Mouse (Mus musculus): Measurements from ENCODE around the gene Cbr2. TPM values are rescaled to one million over a fixed set of nuclear protein-coding genes. Genes with fewer than 3 reads are reported as not detected.

Gene Cbr2
- polyA plus RNA-seq, 1 experiment from 2014 or later: 2.3 TPM

Other genes starting within 250 kb of the Cbr2 start
- 228 and 239 TPM in 2 replicates for gene Mrpl12, start 247.5 kb downstream of the Cbr2 start, polyA plus RNA-seq (2015; fragmentation: Nextera tagmentation; extraction: Ambion mirVana)
- gene Slc25a10, start 240.3 kb downstream of the Cbr2 start, polyA plus RNA-seq (2015; fragmentation: Nextera tagmentation; extraction: Ambion mirVana): 104 and 108 TPM in 2 replicates
- gene Gcgr, start 201.4 kb downstream of the Cbr2 start, polyA plus RNA-seq (2015; fragmentation: Nextera tagmentation; extraction: Ambion mirVana): 0.76 TPM in 2 replicates
- 119 and 129 TPM in 2 replicates for gene Mcrip1, start 182.4 kb downstream of the Cbr2 start, polyA plus RNA-seq (2015; fragmentation: Nextera tagmentation; extraction: Ambion mirVana)
- gene Ppp1r27, start 181.0 kb downstream of the Cbr2 start, polyA plus RNA-seq (2015; fragmentation: Nextera tagmentation; extraction: Ambion mirVana): 0.37 TPM in 1 of 2 replicates, not detected in the other
- gene P4hb, start 158.9 kb downstream of the Cbr2 start, polyA plus RNA-seq (2015; fragmentation: Nextera tagmentation; extraction: Ambion mirVana): 1,365 and 1,538 TPM in 2 replicates
- gene Arhgdia, start 150.5 kb downstream of the Cbr2 start, polyA plus RNA-seq (2015; fragmentation: Nextera tagmentation; extraction: Ambion mirVana): 626 and 641 TPM in 2 replicates
- 19.6 and 86.6 TPM in 2 replicates for gene Alyref, start 133.7 kb downstream of the Cbr2 start, polyA plus RNA-seq (2015; fragmentation: Nextera tagmentation; extraction: Ambion mirVana)
- gene Anapc11, start 133.7 kb downstream of the Cbr2 start, polyA plus RNA-seq (2015; fragmentation: Nextera tagmentation; extraction: Ambion mirVana): 164 and 171 TPM in 2 replicates
- 2.7 and 3.8 TPM in 2 replicates for gene Npb, start 123.6 kb downstream of the Cbr2 start, polyA plus RNA-seq (2015; fragmentation: Nextera tagmentation; extraction: Ambion mirVana)
- gene Pcyt2, start 114.2 kb downstream of the Cbr2 start, polyA plus RNA-seq (2015; fragmentation: Nextera tagmentation; extraction: Ambion mirVana): 393 and 441 TPM in 2 replicates
- gene Sirt7, start 106.9 kb downstream of the Cbr2 start, polyA plus RNA-seq (2015; fragmentation: Nextera tagmentation; extraction: Ambion mirVana): 47.7 and 52.9 TPM in 2 replicates
- gene Mafg, start 98.5 kb downstream of the Cbr2 start, polyA plus RNA-seq (2015; fragmentation: Nextera tagmentation; extraction: Ambion mirVana): 16.3 and 16.9 TPM in 2 replicates
- 24.8 and 26.6 TPM in 2 replicates for gene Pycr1, start 88.3 kb downstream of the Cbr2 start, polyA plus RNA-seq (2015; fragmentation: Nextera tagmentation; extraction: Ambion mirVana)
- gene Myadml2, start 84.0 kb downstream of the Cbr2 start, polyA plus RNA-seq (2015; fragmentation: Nextera tagmentation; extraction: Ambion mirVana): 0.26 TPM in 1 of 2 replicates, not detected in the other
- gene Notum, start 70.9 kb downstream of the Cbr2 start, polyA plus RNA-seq (2015; fragmentation: Nextera tagmentation; extraction: Ambion mirVana): 0.54 and 1.0 TPM in 2 replicates
- gene Aspscr1, start 59.1 kb downstream of the Cbr2 start, polyA plus RNA-seq (2015; fragmentation: Nextera tagmentation; extraction: Ambion mirVana): 108 and 111 TPM in 2 replicates
- 159 and 174 TPM in 2 replicates for gene Cenpx, start 18.4 kb downstream of the Cbr2 start, polyA plus RNA-seq (2015; fragmentation: Nextera tagmentation; extraction: Ambion mirVana)
- gene Lrrc45, start 18.2 kb downstream of the Cbr2 start, polyA plus RNA-seq (2015; fragmentation: Nextera tagmentation; extraction: Ambion mirVana): 43.0 and 44.4 TPM in 2 replicates
- 30.4 and 31.2 TPM in 2 replicates for gene Rac3, start 10.6 kb downstream of the Cbr2 start, polyA plus RNA-seq (2015; fragmentation: Nextera tagmentation; extraction: Ambion mirVana)
- 56.0 and 65.0 TPM in 2 replicates for gene Dcxr, start 4.8 kb downstream of the Cbr2 start, polyA plus RNA-seq (2015; fragmentation: Nextera tagmentation; extraction: Ambion mirVana)
- gene Hmga1b, start 30.7 kb upstream of the Cbr2 start, polyA plus RNA-seq (2015; fragmentation: Nextera tagmentation; extraction: Ambion mirVana): 5.9 and 7.6 TPM in 2 replicates
- gene Rfng, start 52.1 kb upstream of the Cbr2 start, polyA plus RNA-seq (2015; fragmentation: Nextera tagmentation; extraction: Ambion mirVana): 40.6 and 40.7 TPM in 2 replicates
- gene Gps1, start 52.2 kb upstream of the Cbr2 start, polyA plus RNA-seq (2015; fragmentation: Nextera tagmentation; extraction: Ambion mirVana): 164 and 179 TPM in 2 replicates
- 78.6 and 82.0 TPM in 2 replicates for gene Dus1l, start 64.3 kb upstream of the Cbr2 start, polyA plus RNA-seq (2015; fragmentation: Nextera tagmentation; extraction: Ambion mirVana)
- 42.0 and 47.6 TPM in 2 replicates for gene Fasn, start 92.4 kb upstream of the Cbr2 start, polyA plus RNA-seq (2015; fragmentation: Nextera tagmentation; extraction: Ambion mirVana)
- 3.6 and 4.3 TPM in 2 replicates for gene Ccdc57, start 200.8 kb upstream of the Cbr2 start, polyA plus RNA-seq (2015; fragmentation: Nextera tagmentation; extraction: Ambion mirVana)
- gene Slc16a3, start 216.4 kb upstream of the Cbr2 start, polyA plus RNA-seq (2015; fragmentation: Nextera tagmentation; extraction: Ambion mirVana): 83.8 and 92.6 TPM in 2 replicates

All from intestine, embryonic 16.5 days (tissue).